Mouse (Mus musculus) small intestine, adult 2 months (tissue): ENCODE measurements around the gene Traip.

Experiments
- CTCF ChIP-seq: fragments of 200-500 bp; IDR thresholded peaks from 2 replicates; pipeline ENCODE4 v1.5.1; 2012; ENCODE audit warnings: low read depth, mild to moderate bottlenecking, control low read depth, inconsistent platforms, low read length, moderate library complexity, mixed read lengths; ENCODE audit not compliant: insufficient replicate concordance, insufficient read length; ENCODE audit errors: extremely low read depth
- POLR2A ChIP-seq: fragments of 200-500 bp; IDR thresholded peaks from 2 replicates; pipeline ENCODE4 v1.6.1; 2012; ENCODE audit warnings: low read depth, mild to moderate bottlenecking, control low read depth, inconsistent platforms, low read length, moderate library complexity

DNA sequence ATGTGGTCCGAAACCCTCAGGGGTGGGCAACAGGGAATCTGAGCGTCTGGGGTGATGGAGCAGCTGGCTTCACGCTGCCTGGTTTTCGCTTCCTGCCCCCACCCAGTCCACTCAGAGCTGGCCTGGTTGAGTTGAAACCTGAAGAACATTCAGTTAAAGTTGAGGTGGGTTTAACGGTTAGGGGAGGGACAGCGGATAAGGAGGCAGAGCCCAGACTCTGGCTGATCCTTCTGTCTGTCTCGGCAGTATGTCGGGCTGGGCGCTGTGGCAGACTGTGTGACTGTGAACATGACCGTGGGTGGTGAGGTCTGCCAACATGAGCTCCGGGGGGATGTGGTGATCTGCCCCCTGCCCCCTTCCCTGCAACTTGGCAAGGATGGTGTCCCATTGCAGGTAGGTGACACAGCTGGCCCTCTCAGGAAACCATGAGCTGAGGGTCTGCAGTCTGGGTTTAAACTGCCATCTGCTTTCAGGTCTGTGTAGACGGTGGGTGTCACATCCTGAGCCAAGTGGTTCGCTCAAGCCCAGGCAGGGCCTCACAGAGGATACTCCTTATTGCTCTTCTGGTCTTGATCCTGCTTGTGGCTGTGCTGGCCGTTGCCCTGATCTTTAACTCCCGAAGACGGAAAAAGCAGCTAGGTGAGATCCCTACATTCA, 35.0 kb upstream of the Traip start:
- TF ChIP-seq CTCF (no peak), POLR2A (no peak)
